Mouse (Mus musculus): ENCODE results near the gene Adamts8. TPM values are rescaled to one million over a fixed set of nuclear protein-coding genes. Genes with fewer than 3 reads are reported as not detected.

Adamts8 gene
- polyA plus RNA-seq, 1 experiment from 2014 or later, result 12.7 TPM

DNA sequence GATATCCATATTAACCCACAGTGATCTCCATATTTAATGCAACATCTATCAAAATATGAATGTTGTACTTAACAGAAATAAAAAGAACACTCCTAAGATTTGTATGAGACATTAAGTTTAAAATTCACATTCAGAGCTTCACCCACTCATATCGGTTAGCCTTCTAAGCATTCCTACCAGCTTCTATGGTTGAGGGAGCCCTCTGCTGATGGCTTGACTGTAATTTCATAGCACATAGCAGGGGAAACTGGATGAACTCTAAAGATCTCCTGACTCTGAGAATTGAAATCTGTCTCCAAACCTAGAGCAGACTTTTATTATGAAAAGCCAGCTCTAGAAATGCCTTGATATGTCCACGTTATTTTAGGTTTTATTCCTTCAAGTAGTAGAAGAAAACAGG is 38.1 kb downstream of the Adamts8 start:
- no peaks in the 10 kb centered on the region for H3K27me3 ChIP-seq (ENCODE audit: control insufficient read depth, insufficient read depth, low read length)
- H3K9ac ChIP-seq (ENCODE audit: low read length), result no peak overlapping the region
- ATAC-seq (replicated peaks; ENCODE audit: extremely low read depth, insufficient read depth, low FRiP score), result no peak
- WGBS, result 31% methylated on average over 2 of the region's 2 CpGs
- no peak overlapping the region for H3K4me3 ChIP-seq (ENCODE audit: low read length)
- no peaks in the 10 kb centered on the region for H3K36me3 ChIP-seq (ENCODE audit: control insufficient read depth, insufficient read depth)
- H3K4me2 ChIP-seq (ENCODE audit: low read depth, low read length), result no peak overlapping the region
- peaks cover 23% of the 10 kb centered on the region for H3K4me1 ChIP-seq (ENCODE audit: control insufficient read depth, insufficient read depth, low read length)
- H3K9me3 ChIP-seq (replicated peaks; ENCODE audit: control insufficient read depth, low read length), result 0 out of 2 replicates have a peak, but pooled peaks cover 3% of the 10 kb centered on the region
- peak overlapping the region; percentile 50 for H3K27ac ChIP-seq (ENCODE audit: low read length)

DNA sequence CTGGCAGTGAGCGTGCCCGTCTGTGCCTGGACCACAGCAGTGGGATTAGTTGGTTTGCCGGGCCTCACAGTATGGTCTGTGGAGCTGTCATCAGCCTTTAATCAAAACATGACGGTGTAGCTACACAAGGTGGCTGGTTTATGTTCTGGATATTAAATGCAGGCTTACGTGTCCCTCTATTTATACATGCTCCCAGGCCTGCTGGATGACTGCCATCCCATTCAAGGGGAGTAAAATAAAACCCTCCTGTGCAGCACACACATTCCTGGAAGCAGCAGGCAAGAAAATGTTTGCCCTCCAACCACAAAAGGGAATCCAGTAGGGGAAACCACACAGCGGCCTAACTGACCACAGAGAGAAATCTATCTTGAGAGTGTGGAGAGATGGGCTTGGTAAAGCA is 43.4 kb downstream of the Adamts8 start:
- Histone ChIP-seq H3K27ac (ENCODE audit: low read length) (peak overlapping the region; percentile 94), H3K27me3 (ENCODE audit: control insufficient read depth, insufficient read depth, low read length) (no peaks in the 10 kb centered on the region), H3K4me2 (ENCODE audit: low read depth, low read length) (peak overlapping the region; percentile 19; the same call in 1 of the 2 replicates), H3K4me3 (ENCODE audit: low read length) (no peak overlapping the region), H3K36me3 (ENCODE audit: control insufficient read depth, insufficient read depth) (no peaks in the 10 kb centered on the region), H3K9me3 (replicated peaks; ENCODE audit: control insufficient read depth, low read length) (no peaks in the 10 kb centered on the region), H3K9ac (ENCODE audit: low read length) (peak overlapping the region; percentile 43; the same call in 1 of the 2 replicates), H3K4me1 (ENCODE audit: control insufficient read depth, insufficient read depth, low read length) (peaks cover 15% of the 10 kb centered on the region)
- ATAC-seq (replicated peaks; ENCODE audit: extremely low read depth, insufficient read depth, low FRiP score), result peak; percentile 94
- WGBS, result 26% methylated on average over 6 of the region's 6 CpGs

DNA sequence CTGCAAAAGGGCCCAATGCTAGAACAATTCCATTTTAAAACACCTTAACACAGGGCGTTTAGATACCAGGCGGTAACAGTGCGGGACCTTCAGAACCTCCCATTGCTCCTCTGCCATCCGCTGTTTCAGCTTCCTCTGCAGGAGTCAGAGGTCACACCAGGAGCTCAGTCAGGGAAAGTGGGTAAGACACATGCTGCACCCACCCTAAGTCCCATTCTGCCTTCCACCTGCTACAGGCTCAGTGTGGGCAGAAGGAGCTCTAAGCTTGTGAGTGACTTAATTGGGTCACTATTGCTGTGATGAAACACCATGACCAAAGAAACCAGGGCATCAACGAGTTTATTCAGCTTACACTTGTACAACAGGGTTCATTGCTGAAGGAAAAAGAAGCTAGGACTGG is 50.7 kb downstream of the Adamts8 start:
- Histone ChIP-seq H3K4me1 (ENCODE audit: control insufficient read depth, insufficient read depth, low read length) (peaks cover 3% of the 10 kb centered on the region; the same call in 1 of the 2 replicates), H3K27ac (ENCODE audit: low read length) (no peak overlapping the region), H3K27me3 (ENCODE audit: control insufficient read depth, insufficient read depth, low read length) (no peaks in the 10 kb centered on the region), H3K4me2 (ENCODE audit: low read depth, low read length) (no peak overlapping the region), H3K9ac (ENCODE audit: low read length) (no peak overlapping the region), H3K9me3 (replicated peaks; ENCODE audit: control insufficient read depth, low read length) (no peaks in the 10 kb centered on the region), H3K36me3 (ENCODE audit: control insufficient read depth, insufficient read depth) (no peaks in the 10 kb centered on the region), H3K4me3 (ENCODE audit: low read length) (no peak overlapping the region)
- no peak for ATAC-seq (replicated peaks; ENCODE audit: extremely low read depth, insufficient read depth, low FRiP score)
- WGBS, result 72% methylated on average over 5 of the region's 5 CpGs

DNA sequence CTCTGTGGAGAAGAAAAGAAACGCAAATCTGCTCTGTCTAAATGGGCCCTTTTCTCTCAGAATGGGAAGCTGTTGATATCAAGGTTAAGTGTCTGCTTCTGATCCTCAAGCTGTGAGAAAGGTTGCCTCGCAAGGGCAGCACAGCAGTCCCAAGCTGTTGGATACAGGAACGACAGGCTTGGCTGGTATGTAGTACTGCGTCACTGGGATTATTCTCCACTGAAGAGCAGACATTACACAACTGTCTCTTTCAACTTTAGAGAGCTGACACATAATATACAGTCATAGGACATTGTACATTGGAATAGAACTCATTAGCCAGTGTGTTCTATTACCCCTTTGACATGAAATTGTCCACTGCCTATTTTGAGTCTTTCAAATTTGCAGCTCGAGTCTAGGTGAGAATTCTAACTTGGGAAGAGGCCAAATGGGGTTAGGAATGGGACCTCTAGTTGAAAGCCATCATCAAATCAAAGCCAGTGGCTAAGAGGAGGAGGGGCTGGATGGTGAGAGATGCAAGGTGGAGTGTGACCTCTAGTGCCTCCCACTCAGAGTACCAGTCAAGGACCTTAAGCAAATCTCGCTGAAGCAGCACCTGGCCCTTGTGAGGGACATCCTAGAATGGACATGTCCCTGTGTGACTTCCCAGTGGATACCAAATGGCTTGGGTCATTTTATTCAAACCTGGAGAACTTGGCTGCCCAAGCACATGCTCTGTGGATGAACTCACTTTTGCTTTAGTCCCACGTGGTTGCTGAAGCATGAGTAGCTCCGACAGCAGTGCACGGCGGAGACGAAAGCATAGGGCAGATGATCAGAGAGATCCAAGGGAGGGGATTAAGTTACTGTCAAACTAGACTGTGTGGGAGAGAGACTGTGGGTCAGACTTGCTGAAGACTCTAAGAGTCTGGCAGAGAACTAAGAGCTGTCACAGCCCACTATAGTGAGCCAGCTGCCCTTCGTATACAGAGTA is 54.5 kb downstream of the Adamts8 start:
- H3K4me2 ChIP-seq (ENCODE audit: low read depth, low read length), result no peak overlapping the region
- ATAC-seq (replicated peaks; ENCODE audit: extremely low read depth, insufficient read depth, low FRiP score), result peak; percentile 70

DNA sequence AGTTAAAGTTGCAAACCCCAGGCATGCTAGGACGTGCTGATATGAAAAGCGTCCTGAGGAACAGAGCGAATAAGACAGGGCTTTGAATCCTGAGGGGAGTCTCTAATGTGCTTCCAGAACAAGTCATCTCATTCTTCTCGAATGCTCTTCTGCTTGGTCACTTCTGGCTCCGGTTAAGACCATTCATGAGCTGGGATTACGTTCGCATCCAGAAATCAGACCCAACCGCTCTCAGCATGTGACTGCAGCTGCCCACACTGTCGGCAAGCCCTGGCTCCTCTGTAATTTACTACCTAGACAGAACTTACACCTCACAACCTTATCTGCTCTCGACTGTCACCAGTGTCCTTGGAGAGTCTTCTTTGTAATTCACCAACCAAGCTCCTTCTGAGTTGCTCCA is 58.3 kb downstream of the Adamts8 start:
- Histone ChIP-seq H3K4me2 (ENCODE audit: low read depth, low read length) (no peak overlapping the region), H3K9ac (ENCODE audit: low read length) (no peak overlapping the region), H3K4me3 (ENCODE audit: low read length) (no peak overlapping the region), H3K36me3 (ENCODE audit: control insufficient read depth, insufficient read depth) (no peaks in the 10 kb centered on the region), H3K4me1 (ENCODE audit: control insufficient read depth, insufficient read depth, low read length) (peaks cover 6% of the 10 kb centered on the region), H3K27ac (ENCODE audit: low read length) (no peak overlapping the region), H3K9me3 (replicated peaks; ENCODE audit: control insufficient read depth, low read length) (no peaks in the 10 kb centered on the region), H3K27me3 (ENCODE audit: control insufficient read depth, insufficient read depth, low read length) (no peaks in the 10 kb centered on the region)
- no peak for ATAC-seq (replicated peaks; ENCODE audit: extremely low read depth, insufficient read depth, low FRiP score)
- 54% methylated on average over 10 of the region's 10 CpGs for WGBS

More for the DNA sequence above, 54.5 kb downstream of the Adamts8 start:
- H3K4me3 ChIP-seq (ENCODE audit: low read length), result no peak overlapping the region
- H3K4me1 ChIP-seq (ENCODE audit: control insufficient read depth, insufficient read depth, low read length), result peaks cover 6% of the 10 kb centered on the region
- H3K9me3 ChIP-seq (replicated peaks; ENCODE audit: control insufficient read depth, low read length), result no peaks in the 10 kb centered on the region
- H3K9ac ChIP-seq (ENCODE audit: low read length), result no peak overlapping the region
- H3K27ac ChIP-seq (ENCODE audit: low read length), result peak overlapping the region; percentile 2; the same call in 1 of the 2 replicates
- no peaks in the 10 kb centered on the region for H3K27me3 ChIP-seq (ENCODE audit: control insufficient read depth, insufficient read depth, low read length)
- 58% methylated on average over 12 of the region's 12 CpGs for WGBS
- no peaks in the 10 kb centered on the region for H3K36me3 ChIP-seq (ENCODE audit: control insufficient read depth, insufficient read depth)

DNA sequence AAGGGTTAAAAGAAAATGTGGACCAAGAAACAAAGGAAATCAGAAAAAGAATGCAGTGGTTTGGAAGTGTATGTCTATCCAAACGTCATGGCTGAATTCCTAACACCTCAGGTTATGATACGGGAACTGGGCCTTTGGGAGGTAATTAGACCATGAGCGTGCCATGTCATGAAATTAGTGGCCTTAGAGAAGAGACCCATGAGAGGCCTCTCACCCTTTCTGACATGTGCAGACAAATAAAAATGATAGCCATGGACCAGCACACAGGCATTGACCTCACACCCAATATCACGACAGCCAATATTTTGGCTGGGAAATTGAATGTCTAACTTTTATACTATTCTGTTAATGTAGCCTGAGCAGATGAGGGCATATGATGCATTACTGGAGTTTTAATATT is 60.2 kb downstream of the Adamts8 start:
- Histone ChIP-seq H3K27ac (ENCODE audit: low read length) (no peak overlapping the region), H3K4me3 (ENCODE audit: low read length) (no peak overlapping the region), H3K27me3 (ENCODE audit: control insufficient read depth, insufficient read depth, low read length) (no peaks in the 10 kb centered on the region), H3K4me2 (ENCODE audit: low read depth, low read length) (no peak overlapping the region), H3K36me3 (ENCODE audit: control insufficient read depth, insufficient read depth) (no peaks in the 10 kb centered on the region), H3K9me3 (replicated peaks; ENCODE audit: control insufficient read depth, low read length) (no peaks in the 10 kb centered on the region), H3K4me1 (ENCODE audit: control insufficient read depth, insufficient read depth, low read length) (peaks cover 3% of the 10 kb centered on the region; the same call in 1 of the 2 replicates), H3K9ac (ENCODE audit: low read length) (no peak overlapping the region)
- no peak for ATAC-seq (replicated peaks; ENCODE audit: extremely low read depth, insufficient read depth, low FRiP score)
- WGBS, result 84% methylated on average over 4 of the region's 4 CpGs

DNA sequence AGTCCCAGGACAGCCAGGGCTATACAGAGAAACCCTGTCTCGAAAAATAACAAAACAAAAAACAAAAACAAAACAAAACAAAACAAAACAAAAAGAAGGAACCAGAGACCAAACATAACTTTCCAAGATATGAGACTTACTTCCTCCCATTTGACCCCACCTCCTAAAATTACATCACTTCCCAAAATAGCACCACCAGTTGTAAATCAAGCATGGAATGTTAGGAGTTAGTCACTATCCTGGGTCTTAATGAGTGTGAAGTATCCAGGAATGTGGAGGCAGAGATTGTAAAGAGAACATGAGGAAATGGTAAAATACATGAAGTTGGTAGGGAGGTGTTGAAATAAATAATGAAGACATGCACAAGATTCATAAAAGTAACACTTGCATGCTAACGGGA is 67.0 kb downstream of the Adamts8 start:
- H3K9me3 ChIP-seq (replicated peaks; ENCODE audit: control insufficient read depth, low read length), result no peaks in the 10 kb centered on the region
- ATAC-seq (replicated peaks; ENCODE audit: extremely low read depth, insufficient read depth, low FRiP score), result no peak

DNA sequence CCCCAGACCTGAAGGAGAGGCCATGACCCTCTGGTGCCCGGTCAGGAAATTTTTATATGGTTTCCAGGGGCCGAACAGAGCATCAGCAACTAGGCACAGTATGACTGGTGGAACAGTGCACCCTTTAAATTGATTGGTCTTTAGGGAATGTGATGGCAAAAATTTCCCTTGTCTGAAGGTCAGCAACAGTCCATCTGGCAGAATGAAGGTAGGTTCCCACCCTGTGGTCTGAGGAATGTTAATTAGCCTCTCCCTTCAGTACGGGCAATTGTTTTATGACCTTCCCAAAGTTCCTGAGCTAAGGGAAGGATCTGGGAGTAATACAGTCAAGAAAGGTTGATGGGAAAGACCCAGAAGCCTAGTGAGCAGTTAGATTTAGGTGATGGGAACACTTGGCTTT is 67.7 kb downstream of the Adamts8 start:
- Histone ChIP-seq H3K27me3 (ENCODE audit: control insufficient read depth, insufficient read depth, low read length) (no peaks in the 10 kb centered on the region), H3K4me2 (ENCODE audit: low read depth, low read length) (no peak overlapping the region), H3K9me3 (replicated peaks; ENCODE audit: control insufficient read depth, low read length) (no peaks in the 10 kb centered on the region), H3K36me3 (ENCODE audit: control insufficient read depth, insufficient read depth) (no peaks in the 10 kb centered on the region), H3K9ac (ENCODE audit: low read length) (no peak overlapping the region), H3K27ac (ENCODE audit: low read length) (no peak overlapping the region), H3K4me3 (ENCODE audit: low read length) (no peak overlapping the region), H3K4me1 (ENCODE audit: control insufficient read depth, insufficient read depth, low read length) (peaks cover 6% of the 10 kb centered on the region; the same call in 1 of the 2 replicates)
- 73% methylated on average over 3 of the region's 3 CpGs for WGBS
- ATAC-seq (replicated peaks; ENCODE audit: extremely low read depth, insufficient read depth, low FRiP score), result no peak

More for the DNA sequence above, 67.0 kb downstream of the Adamts8 start:
- H3K27me3 ChIP-seq (ENCODE audit: control insufficient read depth, insufficient read depth, low read length), result no peaks in the 10 kb centered on the region
- WGBS, result 73% methylated on average over 2 of the region's 2 CpGs
- H3K4me2 ChIP-seq (ENCODE audit: low read depth, low read length), result no peak overlapping the region
- peaks cover 6% of the 10 kb centered on the region; the same call in 1 of the 2 replicates for H3K4me1 ChIP-seq (ENCODE audit: control insufficient read depth, insufficient read depth, low read length)
- H3K27ac ChIP-seq (ENCODE audit: low read length), result no peak overlapping the region
- no peak overlapping the region for H3K9ac ChIP-seq (ENCODE audit: low read length)
- no peaks in the 10 kb centered on the region for H3K36me3 ChIP-seq (ENCODE audit: control insufficient read depth, insufficient read depth)
- no peak overlapping the region for H3K4me3 ChIP-seq (ENCODE audit: low read length)

DNA sequence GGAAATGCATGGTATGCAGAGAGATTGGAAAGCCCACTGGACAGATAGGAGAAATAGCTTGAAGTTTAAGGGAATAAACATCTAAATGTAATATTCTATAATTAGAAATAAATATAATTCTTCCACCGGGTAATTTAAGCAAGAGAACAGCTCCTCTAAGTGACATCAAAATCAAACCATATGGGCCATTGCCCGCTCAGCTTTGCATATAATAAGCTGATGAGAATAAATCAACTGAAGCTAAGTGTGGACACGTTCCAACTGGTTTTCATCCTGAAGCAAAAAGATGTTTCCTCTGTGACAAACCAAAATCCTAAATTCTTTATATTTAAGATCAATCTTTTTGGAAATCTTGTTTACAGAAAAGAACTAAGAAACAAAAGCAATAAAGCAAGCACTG is 68.4 kb downstream of the Adamts8 start:
- H3K4me3 ChIP-seq (ENCODE audit: low read length), result no peak overlapping the region
- no peaks in the 10 kb centered on the region for H3K36me3 ChIP-seq (ENCODE audit: control insufficient read depth, insufficient read depth)
- no peak overlapping the region for H3K9ac ChIP-seq (ENCODE audit: low read length)
- no peak overlapping the region for H3K4me2 ChIP-seq (ENCODE audit: low read depth, low read length)
- no peaks in the 10 kb centered on the region for H3K9me3 ChIP-seq (replicated peaks; ENCODE audit: control insufficient read depth, low read length)
- no peaks in the 10 kb centered on the region for H3K27me3 ChIP-seq (ENCODE audit: control insufficient read depth, insufficient read depth, low read length)
- no peak overlapping the region for H3K27ac ChIP-seq (ENCODE audit: low read length)
- 70% methylated on average over 3 of the region's 3 CpGs for WGBS
- peaks cover 6% of the 10 kb centered on the region; the same call in 1 of the 2 replicates for H3K4me1 ChIP-seq (ENCODE audit: control insufficient read depth, insufficient read depth, low read length)
- no peak for ATAC-seq (replicated peaks; ENCODE audit: extremely low read depth, insufficient read depth, low FRiP score)
